Mouse (Mus musculus): ENCODE results near the gene Myl3. TPM values are rescaled to one million over a fixed set of nuclear protein-coding genes. Genes with fewer than 3 reads are reported as not detected.

The Myl3 gene
- polyA plus RNA-seq, 1 experiment from 2014 or later = 3.5 TPM

DNA sequence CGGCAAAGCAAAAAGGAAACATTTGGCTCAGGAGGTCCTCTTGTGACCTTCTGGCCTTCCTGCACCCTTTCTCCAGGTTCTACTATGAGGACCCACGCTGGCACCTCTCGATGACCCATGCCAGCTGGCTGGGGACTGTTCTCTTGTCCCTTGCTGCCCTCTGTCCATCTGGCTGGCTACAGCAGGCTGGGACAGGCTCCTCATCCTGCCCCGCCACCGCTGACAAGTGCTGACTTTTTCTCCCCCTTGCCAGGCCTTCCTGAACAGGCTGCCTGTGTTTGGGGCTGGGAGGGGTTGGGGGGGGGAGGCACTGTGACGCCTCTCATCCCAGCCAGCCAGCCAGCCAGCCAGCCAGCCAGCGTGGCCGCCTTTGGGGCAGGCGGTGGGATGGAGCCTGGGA, 5.3 kb upstream of the Myl3 start:
- Histone ChIP-seq H3K4me1 (peaks cover 72% of the 10 kb centered on the region), H3K27me3 (ENCODE audit: low read depth, poor library complexity, severe bottlenecking) (peaks cover 81% of the 10 kb centered on the region), H3K27ac (0 out of 2 replicates have a peak overlapping the region, but pooled peaks have one; percentile 33), H3K4me3 (no peak overlapping the region), H3K9me3 (replicated peaks) (no peaks in the 10 kb centered on the region), H3K36me3 (peaks cover 20% of the 10 kb centered on the region)
- DNase-seq (ENCODE audit: low spot score) = no peak
- 36% methylated on average over 9 of the region's 9 CpGs for WGBS

DNA sequence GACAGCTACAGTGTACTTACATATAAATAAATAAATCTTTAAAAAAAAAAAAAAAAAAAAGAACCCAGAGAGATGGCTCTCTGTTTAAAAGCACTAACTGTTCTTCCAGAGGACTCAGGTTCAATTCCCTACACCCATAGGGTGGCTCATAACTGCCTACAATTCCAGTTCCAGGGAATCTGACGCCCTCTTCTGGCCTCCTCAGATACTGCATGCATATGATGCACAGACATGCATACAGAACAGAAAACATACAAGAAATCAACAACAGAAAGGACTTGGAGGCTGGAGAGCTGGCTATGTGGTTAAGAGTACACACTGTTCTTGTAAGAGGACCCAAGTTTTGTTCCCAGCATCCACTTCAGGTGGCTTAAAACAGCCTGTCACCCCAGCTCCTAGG, 3.6 kb upstream of the Myl3 start:
- 23% methylated on average over 1 of the region's 1 CpGs for WGBS
- Histone ChIP-seq H3K9me3 (replicated peaks) (no peaks in the 10 kb centered on the region), H3K27ac (no peak overlapping the region), H3K4me3 (no peak overlapping the region), H3K4me1 (peaks cover 69% of the 10 kb centered on the region), H3K27me3 (ENCODE audit: low read depth, poor library complexity, severe bottlenecking) (peaks cover 88% of the 10 kb centered on the region), H3K36me3 (peaks cover 20% of the 10 kb centered on the region)
- no peak for DNase-seq (ENCODE audit: low spot score)

DNA sequence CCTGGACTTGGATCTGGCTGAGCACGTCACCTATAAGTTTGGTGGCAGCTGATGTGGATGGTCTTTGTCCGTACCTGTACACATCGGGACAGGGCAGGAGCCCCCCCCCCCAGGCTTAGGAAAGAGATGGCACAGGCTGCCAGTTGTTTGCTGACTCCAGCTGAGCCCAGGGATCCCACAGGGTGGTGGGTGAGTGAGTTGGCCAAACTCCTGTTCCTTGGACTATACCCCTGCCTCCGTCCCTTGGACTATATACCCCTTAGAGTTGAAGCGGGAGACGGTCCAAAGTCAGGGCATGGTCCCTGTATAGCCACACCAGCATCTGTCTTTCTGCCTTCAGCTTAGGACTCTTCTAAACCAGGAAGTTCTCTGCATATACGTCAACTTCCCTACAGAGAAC, 1.7 kb upstream of the Myl3 start:
- no peak overlapping the region for H3K4me3 ChIP-seq
- H3K36me3 ChIP-seq = peaks cover 20% of the 10 kb centered on the region
- no peak overlapping the region for H3K27ac ChIP-seq
- no peaks in the 10 kb centered on the region for H3K9me3 ChIP-seq (replicated peaks)
- peaks cover 68% of the 10 kb centered on the region for H3K4me1 ChIP-seq
- H3K27me3 ChIP-seq (ENCODE audit: low read depth, poor library complexity, severe bottlenecking) = peaks cover 86% of the 10 kb centered on the region
- 90% methylated on average over 7 of the region's 7 CpGs for WGBS
- no peak for DNase-seq (ENCODE audit: low spot score)

DNA sequence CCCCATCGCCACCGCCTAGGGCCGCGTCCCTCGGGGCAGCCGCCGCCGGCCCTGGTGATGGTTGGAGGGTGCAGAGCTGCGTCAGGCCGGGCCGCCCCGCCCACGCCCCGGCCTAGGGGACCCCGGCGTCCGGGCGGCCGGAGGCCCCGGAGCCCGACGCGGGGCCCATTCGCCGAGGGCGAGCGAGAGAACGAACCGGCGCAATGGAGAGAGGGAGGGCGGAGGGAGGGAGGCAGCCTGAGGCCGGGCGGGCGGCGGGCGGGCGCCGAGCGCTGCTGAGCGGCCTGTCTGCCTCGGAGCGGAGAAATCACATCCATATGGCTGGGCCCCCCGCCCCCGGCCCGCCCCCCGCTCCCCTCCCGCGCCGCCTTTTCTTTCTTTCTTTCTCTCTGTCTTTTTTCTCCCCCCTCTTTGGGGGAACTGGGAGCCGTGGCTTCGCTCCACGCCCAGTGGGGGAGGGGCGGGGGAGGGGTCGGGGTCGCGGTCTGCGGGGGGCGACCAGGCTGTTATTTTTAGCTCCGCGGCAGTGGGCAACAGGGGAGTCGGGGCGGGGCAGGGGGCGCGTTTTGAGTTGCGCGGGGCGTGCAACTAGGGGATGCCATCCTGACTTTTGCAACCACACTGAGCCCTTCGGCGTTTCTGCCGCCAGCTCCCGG, 762 bp downstream of the Myl3 start:
- Histone ChIP-seq H3K36me3 (peaks cover 20% of the 10 kb centered on the region), H3K4me1 (peaks cover 72% of the 10 kb centered on the region), H3K27ac (peak overlapping the region; percentile 95), H3K4me3 (peak overlapping the region; percentile 80), H3K9me3 (replicated peaks) (no peaks in the 10 kb centered on the region), H3K27me3 (ENCODE audit: low read depth, poor library complexity, severe bottlenecking) (peaks cover 71% of the 10 kb centered on the region)
- WGBS = under 1% methylated on average over 63 of the region's 71 CpGs
- DNase-seq (ENCODE audit: low spot score) = peak; percentile 84

DNA sequence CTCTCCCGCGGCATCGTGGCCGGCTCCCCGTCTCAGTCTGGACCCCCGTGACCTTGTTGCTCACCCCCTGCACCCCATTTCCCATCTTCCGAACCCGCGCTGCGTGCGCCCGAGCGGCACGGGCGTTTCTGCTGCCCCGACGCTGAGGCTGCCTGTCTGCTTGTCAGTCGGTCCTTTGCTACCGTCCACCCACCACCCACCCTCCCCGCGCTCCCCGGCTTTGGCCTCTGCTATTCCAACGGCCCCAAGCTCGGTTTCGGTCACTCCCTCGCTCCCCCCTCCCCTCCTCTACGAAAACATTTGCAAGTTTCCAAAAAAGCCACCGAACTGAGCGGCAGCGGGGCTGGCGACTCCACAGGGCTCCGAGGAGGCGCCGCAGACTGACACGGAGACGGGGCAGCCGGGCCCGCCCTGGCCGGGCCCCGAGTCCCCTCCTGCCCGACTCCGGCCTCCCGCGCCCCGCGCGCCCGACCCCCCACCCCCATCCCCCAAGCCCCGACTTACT, 1.3 kb downstream of the Myl3 start:
- under 1% methylated on average over 49 of the region's 49 CpGs for WGBS
- Histone ChIP-seq H3K27me3 (ENCODE audit: low read depth, poor library complexity, severe bottlenecking) (peaks cover 75% of the 10 kb centered on the region), H3K4me3 (peak overlapping the region; percentile 80), H3K4me1 (peaks cover 73% of the 10 kb centered on the region), H3K9me3 (replicated peaks) (no peaks in the 10 kb centered on the region), H3K36me3 (peaks cover 17% of the 10 kb centered on the region), H3K27ac (peak overlapping the region; percentile 95)
- peak; percentile 78 for DNase-seq (ENCODE audit: low spot score)

DNA sequence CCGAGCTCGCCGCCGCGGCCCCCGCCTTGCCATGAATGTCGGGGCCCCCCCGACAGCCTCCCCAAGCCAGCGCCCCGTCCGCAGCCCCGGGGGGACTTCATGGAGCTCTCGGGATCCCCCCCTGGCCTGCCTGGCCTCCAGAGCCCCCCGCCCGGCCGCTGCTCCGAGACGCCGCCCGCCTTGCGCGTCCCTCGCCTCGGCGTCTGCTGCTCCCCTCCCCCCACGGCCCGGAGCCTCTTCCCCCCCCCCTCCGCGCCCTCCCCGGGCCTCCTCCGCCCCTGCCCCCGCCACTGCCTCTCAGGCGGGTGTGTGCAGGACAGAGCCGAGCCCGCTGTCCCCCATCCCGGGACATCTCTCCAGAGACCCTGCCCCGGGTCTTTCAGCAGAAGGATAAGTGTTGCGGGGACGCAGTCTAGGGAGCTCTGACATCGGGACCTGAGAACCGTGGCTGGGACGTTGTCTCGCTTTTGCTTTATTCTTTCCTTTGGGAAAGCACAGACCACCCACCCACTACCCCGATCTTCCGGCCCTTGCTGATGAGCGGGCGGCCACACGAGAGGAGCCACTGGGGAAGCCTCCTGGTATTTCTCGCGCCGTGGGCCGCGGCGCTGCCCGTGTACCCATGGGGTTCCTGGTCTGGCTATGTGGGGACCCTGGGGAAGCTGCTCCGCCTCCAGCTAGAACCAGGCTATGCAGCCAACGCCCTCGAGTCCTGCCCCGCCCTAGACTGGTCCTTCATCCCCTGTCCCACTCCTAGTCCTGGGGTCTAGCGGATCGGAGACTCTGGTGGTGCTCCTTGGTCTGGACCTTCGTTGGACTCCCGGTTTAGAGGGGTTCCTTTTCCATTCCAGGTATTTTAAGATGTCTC, 2.0 kb downstream of the Myl3 start:
- Histone ChIP-seq H3K27me3 (ENCODE audit: low read depth, poor library complexity, severe bottlenecking) (peaks cover 81% of the 10 kb centered on the region), H3K4me1 (peaks cover 80% of the 10 kb centered on the region), H3K4me3 (peak overlapping the region; percentile 80), H3K9me3 (replicated peaks) (no peaks in the 10 kb centered on the region), H3K36me3 (peaks cover 11% of the 10 kb centered on the region), H3K27ac (peak overlapping the region; percentile 95)
- peak; percentile 80 for DNase-seq (ENCODE audit: low spot score)
- 2% methylated on average over 57 of the region's 63 CpGs for whole genome bisulfite sequencing

DNA sequence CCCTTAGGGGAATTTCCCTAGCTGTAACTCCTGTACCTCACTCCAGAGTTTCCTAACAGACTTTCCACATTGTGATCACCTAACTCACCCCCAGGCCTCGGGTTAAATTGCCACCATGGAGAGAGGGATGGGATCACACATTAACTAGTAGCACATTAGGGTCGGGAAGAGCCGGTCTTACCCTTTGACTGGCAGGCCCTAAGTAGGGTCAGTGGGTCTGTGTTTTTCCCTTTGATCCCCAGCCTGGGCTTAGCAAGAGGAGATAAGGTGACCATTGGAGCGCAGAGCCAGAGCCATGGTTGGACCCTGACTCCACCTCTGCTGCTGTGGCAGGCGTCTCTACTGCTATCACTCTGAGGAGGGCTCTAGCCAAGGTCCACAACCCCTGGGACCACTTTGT, 4.1 kb downstream of the Myl3 start:
- H3K36me3 ChIP-seq = no peaks in the 10 kb centered on the region
- 4% methylated on average over 5 of the region's 5 CpGs for WGBS
- peaks cover 76% of the 10 kb centered on the region for H3K27me3 ChIP-seq (ENCODE audit: low read depth, poor library complexity, severe bottlenecking)
- DNase-seq (ENCODE audit: low spot score) = no peak
- H3K9me3 ChIP-seq (replicated peaks) = no peaks in the 10 kb centered on the region
- H3K4me1 ChIP-seq = peaks cover 94% of the 10 kb centered on the region
- H3K27ac ChIP-seq = peak overlapping the region; percentile 42; the same call in 1 of the 2 replicates
- peak overlapping the region; percentile 23; the same call in 1 of the 2 replicates for H3K4me3 ChIP-seq

DNA sequence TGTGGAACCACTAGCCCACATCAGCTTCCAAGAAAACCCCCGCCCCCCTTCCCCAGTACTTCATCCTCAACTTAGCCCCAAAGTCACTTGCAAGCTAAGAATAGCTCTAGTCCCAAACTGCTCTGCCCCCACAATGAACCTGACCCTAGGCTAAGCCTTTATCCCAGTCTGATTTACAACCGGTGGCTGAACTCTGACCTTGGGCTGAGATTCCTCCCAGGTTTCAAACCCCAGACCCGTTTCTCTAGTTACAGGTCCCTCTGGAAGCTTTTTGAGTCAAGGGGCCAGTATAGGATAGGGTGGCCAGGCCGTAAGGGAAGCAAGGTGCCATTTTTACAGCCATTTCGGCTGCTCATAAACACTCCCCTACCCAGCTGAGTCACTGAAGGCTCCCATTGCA, 4.6 kb downstream of the Myl3 start:
- H3K27me3 ChIP-seq (ENCODE audit: low read depth, poor library complexity, severe bottlenecking) = peaks cover 71% of the 10 kb centered on the region
- H3K27ac ChIP-seq = peak overlapping the region; percentile 65
- 7% methylated on average over 5 of the region's 5 CpGs for WGBS
- no peaks in the 10 kb centered on the region for H3K36me3 ChIP-seq
- peaks cover 94% of the 10 kb centered on the region for H3K4me1 ChIP-seq
- peak overlapping the region; percentile 23; the same call in 1 of the 2 replicates for H3K4me3 ChIP-seq
- DNase-seq (ENCODE audit: low spot score) = peak; percentile 73
- H3K9me3 ChIP-seq (replicated peaks) = no peaks in the 10 kb centered on the region

DNA sequence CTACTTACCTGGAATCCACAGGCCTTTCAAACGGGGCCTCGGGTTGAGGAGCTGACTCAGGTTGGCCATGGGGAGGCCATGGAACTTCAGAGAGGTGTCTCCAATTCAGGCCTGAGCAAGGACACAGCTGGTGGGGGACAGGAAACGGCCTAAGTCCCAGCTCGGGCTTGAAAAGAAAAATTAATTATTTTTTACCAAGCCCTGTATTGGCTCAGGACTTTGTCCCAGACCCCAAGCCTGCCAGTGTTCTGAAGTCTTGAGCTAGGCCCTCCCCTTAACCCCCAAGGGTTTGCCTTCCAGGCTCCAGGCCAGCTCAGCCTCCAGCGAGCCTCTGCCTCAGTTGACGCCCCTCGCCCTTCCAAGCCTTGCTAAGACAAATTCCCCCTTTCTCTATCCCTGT, 5.3 kb downstream of the Myl3 start, which contains the start of gene Pth1r:
TSS of gene Pth1r (minus strand) at position 185 of the 400 bp plus-strand sequence.
- H3K27ac ChIP-seq = peak within 1 kb of the TSS; percentile 65
- no peaks in the 10 kb centered on the region for H3K9me3 ChIP-seq (replicated peaks)
- no peak for DNase-seq (ENCODE audit: low spot score)
- H3K36me3 ChIP-seq = no peaks in the 10 kb centered on the region
- H3K4me3 ChIP-seq = peak within 1 kb of the TSS; percentile 23; the same call in 1 of the 2 replicates
- H3K27me3 ChIP-seq (ENCODE audit: low read depth, poor library complexity, severe bottlenecking) = peaks cover 69% of the 10 kb centered on the region
- H3K4me1 ChIP-seq = peaks cover 94% of the 10 kb centered on the region
- WGBS = 53% methylated on average over 7 of the region's 7 CpGs

DNA sequence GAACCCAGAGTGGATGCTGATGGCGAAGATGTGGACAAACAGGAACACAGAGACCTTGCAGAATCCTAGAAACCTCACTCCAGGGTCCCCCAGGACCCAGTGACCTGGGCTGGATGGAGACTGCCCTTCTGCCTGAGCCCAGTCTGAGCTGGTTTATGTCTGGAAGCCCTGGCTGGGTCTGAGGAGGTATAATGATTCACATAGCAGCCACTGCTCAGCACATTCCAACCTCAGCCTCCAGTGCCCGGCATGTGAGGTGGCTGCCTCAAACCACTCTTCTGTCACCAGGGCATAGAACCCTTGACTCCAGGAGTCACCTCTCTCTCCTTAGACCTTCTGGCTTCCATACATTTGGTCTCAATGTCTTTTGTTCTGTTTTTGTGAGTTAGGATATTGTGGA, 6.8 kb downstream of the Myl3 start:
- DNase-seq (ENCODE audit: low spot score) = no peak
- Histone ChIP-seq H3K4me1 (peaks cover 96% of the 10 kb centered on the region), H3K36me3 (no peaks in the 10 kb centered on the region), H3K27me3 (ENCODE audit: low read depth, poor library complexity, severe bottlenecking) (peaks cover 71% of the 10 kb centered on the region), H3K9me3 (replicated peaks) (no peaks in the 10 kb centered on the region), H3K4me3 (no peak overlapping the region), H3K27ac (peak overlapping the region; percentile 32; the same call in 1 of the 2 replicates)
- WGBS = 77% methylated on average over 2 of the region's 2 CpGs

DNA sequence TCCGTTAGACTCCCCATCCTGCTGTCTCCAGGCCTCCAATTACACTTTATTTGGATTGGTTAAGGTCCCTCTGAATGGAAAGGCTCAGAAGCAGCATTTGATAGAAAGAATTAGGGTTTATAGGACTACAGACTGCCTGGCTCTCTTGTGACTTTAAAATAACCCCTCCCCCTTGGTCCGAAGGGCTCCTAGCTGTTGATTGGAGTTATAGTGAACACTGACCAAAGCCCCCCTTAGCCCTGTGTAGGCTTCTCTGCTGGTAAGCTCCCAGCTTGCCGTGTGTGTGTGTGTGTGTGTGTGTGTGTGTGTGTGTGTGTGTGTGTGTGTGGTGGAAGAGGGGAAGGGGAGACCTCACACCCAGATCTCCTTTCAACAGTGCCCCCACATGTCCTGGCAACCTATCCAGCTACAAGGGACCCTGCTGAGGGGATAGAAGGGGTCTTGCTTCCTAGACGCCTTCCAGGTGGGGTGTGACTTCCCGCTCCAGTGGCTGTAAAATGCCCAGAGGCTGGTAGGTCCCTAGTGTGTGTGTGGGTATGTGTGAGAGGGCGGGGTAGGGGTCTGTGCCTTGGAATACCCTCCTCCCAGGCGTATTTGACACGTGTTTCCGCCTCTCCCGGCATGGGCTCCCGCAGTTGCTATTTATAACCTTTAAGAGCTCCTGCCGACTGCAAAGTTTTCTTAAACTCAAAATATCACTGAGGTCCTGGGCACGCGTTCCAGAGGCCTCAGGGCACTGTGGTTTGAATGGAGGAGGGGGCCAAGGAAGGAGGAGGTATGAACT, 8.9 kb downstream of the Myl3 start:
- whole genome bisulfite sequencing = 33% methylated on average over 14 of the region's 14 CpGs
- H3K9me3 ChIP-seq (replicated peaks) = no peaks in the 10 kb centered on the region

DNA sequence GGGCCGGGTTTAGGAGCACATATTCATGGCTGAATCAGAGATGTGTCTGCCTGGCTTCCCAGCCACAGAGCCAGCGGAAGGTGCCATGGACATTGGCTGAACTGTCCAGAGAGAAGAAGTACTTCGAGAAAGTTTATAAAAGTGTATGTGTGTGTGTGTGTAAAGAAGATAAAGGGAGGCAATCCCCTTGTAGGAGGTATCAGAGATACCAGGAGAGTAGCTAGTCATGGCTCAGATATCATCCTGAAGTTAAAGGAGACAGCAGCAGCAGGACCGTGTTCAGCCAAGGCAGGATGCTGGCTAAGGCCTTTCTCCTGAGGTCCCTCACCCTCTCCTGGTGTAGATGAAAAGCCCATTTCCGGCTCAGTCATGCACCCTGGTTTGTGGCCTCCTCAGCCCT, 9.8 kb downstream of the Myl3 start:
- Histone ChIP-seq H3K9me3 (replicated peaks) (no peaks in the 10 kb centered on the region), H3K4me3 (peak overlapping the region; percentile 23; the same call in 1 of the 2 replicates), H3K27ac (peak overlapping the region; percentile 72), H3K27me3 (ENCODE audit: low read depth, poor library complexity, severe bottlenecking) (peaks cover 58% of the 10 kb centered on the region), H3K4me1 (peaks cover 71% of the 10 kb centered on the region), H3K36me3 (no peaks in the 10 kb centered on the region)
- DNase-seq (ENCODE audit: low spot score) = no peak
- WGBS = 86% methylated on average over 5 of the region's 5 CpGs

More for the DNA sequence above, 8.9 kb downstream of the Myl3 start:
- peak overlapping the region; percentile 72 for H3K27ac ChIP-seq
- H3K4me3 ChIP-seq = peak overlapping the region; percentile 23; the same call in 1 of the 2 replicates
- H3K36me3 ChIP-seq = no peaks in the 10 kb centered on the region
- peaks cover 80% of the 10 kb centered on the region for H3K4me1 ChIP-seq
- peaks cover 56% of the 10 kb centered on the region for H3K27me3 ChIP-seq (ENCODE audit: low read depth, poor library complexity, severe bottlenecking)
- no peak for DNase-seq (ENCODE audit: low spot score)

Data from limb, embryonic 10.5 days (tissue).